Mouse (Mus musculus) cerebellum, postnatal 4 days (tissue): ENCODE results near the gene Grm4.
A peak's percentile ranks its signal among the peaks of the same experiment; 100 is the strongest.

Experiments used
- DNase-seq, 2 experiments: peaks; one replicate each; pipeline ENCODE4 v3.0.0; 2022; ENCODE audit warnings: low spot score in 2 of 2, mixed read lengths in 1 of 2

The Grm4 gene

GRCm38 (mm10) chr17:27551393-27551940 lies 30.3 kb upstream of the Grm4 start:
- no peak for DNase-seq

GRCm38 (mm10) chr17:27549234-27549633 lies 28.0 kb upstream of the Grm4 start:
- no peak for DNase-seq

DNA sequence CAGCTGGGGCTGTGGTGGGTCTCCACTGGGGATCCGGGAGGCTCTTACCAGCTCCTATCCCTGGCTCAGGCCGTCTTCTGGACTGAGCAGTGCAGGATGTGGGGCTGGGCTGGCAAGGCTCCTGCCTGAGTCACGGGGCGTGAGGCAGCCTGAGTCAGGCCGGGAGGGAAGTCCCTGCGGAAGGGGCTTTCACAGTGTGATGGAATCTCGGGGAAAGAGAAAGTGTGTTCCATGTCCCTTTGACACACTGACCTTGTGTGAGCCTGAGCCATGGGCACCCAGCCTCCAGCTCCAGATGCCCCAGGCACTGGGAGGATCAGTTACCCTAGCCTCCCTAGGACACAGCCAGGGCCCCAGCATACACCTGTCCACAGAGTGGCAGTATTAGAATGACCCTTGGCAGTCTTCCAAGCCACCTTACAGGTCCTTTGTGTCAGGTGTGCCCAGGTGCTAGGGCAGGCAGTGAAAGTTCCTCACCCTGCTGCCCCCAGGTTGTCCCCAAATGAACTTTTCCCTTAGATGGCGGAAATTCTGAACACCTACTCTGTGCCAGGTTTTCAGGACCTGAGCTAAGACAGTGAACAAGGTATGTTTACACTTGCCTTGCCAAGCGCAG lies 26.2 kb upstream of the Grm4 start:
- no peak for DNase-seq

DNA sequence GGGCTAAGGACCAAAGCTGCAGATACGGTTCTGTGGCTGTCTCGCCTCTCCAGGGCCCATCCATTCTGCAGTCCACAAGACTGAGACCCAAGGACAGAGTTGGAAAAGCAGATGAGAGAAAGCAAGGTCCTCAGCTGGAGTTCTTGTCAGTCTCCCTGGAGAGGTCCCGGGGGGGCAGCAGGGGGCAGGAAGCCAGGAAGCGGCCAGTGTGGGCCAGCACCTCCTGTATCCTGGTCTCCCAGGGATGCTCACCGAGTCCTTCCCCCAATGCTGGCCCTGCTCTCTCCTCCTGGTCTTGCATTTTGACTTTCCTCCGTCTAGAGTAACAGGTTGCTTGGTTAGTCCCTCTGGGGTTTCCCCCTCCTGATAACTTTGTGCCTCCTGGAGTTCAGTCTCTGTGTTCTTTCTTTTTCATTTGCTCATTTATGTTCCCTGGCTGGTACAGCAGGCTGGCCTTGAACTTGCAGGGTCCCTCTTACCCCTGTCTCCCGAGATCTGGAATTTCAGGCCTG lies 25.4 kb upstream of the Grm4 start:
- DNase-seq = no peak

GRCm38 (mm10) chr17:27545991-27546390 lies 24.8 kb upstream of the Grm4 start:
- DNase-seq = no peak

DNA sequence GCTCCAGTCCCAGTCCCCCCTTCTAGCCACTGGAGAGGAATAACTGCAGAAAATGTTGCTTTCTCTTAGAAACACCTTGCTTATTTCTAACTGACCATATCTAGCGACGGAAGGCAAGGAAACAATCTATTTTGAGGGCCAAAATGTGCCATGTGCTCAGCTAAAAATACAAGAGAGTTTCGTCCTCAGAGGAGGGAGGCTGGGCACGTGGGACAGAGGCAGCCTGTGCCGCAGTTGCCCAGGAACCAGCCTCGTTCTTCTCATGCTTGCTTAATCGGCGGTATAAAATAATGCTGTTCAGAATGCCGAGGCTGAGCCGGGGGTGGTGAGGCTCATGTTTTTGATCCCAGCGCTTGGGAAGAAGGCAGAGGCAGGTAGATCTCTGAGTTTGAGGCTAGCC lies 23.3 kb upstream of the Grm4 start:
- no peak for DNase-seq

DNA sequence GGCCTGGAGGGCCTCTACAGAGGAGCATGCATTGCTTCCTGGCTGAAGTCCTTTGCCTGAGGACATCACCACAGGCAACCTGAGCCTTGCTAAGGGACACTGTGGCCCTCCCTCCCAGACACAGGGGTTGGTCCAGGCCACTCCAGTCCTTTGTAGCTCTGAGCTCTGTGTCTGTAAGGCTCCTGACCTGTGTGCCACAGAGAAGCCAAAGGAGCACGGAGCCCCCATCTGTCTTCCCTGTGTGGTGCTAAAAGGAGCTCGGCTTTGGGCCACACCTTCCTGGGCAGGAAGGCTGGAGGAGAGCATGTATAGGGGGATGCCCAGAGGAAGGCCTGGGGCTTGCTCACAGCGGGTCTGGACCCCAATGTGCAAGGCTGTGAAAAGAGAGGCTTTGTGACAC lies 20.8 kb upstream of the Grm4 start:
- no peak for DNase-seq

DNA sequence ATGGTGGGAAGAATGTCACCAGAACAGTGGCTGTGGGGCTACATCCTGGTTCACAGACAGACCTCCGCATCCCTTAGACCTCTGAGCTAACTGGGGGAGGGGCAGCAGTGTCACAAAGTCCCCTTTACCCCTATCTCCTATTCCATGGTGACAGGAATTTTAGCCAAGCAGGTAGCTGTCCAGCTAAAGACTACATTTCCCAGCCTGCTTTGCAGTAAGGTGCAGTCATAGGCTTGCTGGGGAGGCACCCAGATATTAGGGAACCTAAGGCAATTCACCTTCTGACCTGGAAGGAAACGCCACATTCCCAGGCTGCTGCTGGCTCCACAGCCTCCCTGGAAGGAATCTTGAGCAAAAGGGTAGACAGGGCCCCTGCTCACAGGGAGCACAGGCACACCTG lies 20.1 kb upstream of the Grm4 start:
- no peak for DNase-seq

GRCm38 (mm10) chr17:27534718-27535117 lies 13.5 kb upstream of the Grm4 start:
- peak; percentile 95 to 97 for DNase-seq

- no peak for DNase-seq
Measured at GRCm38 (mm10) chr17:27533354-27533753, 12.2 kb upstream of the Grm4 start.

- no peak for DNase-seq
Measured at GRCm38 (mm10) chr17:27532095-27532494, 10.9 kb upstream of the Grm4 start.

GRCm38 (mm10) chr17:27528767-27529166 lies 7.6 kb upstream of the Grm4 start:
- DNase-seq = no peak

GRCm38 (mm10) chr17:27528030-27528429 lies 6.8 kb upstream of the Grm4 start:
- DNase-seq = no peak

DNA sequence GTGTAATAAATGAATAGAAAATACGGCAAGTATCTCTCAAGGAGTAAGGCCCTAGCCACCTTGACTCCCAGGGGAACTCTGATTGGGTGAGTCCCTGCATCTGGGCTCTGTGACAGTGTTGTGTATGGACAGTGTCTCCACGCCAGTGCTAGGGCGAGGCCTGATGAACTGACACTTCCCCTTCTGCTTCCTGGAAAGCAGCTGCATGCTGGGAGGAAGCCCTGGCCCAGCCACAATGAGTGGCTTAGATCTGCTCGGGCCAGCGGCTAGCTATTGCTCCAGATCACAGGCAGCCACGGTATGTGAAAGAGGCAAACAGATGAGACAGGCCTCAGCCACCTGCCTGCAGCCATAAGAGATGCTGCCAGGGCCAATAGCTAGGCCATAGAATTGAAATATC lies 6.0 kb upstream of the Grm4 start:
- DNase-seq = no peak

DNA sequence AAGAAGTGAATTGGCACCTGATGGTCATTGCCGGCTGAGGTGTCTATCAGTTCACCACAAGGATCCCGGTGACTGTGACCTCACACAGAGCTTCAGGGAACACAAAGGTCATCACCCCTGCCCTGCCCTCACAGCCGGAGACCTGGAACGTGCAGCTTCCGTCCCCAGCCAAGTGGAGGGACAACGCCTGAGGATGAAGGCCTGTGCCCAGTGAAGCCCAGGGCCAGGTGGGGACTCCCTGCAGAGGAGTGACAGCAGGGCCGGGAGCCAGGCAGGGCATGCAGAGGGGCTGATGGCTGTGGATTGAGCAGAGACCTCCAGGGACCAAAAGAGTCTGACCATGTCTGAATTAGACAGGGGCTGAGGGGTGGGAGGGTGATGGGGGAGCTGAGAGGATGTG lies 1.9 kb upstream of the Grm4 start:
- DNase-seq = no peak

GRCm38 (mm10) chr17:27520557-27520956 lies 646 bp downstream of the Grm4 start:
- peak in 1 of 2 experiments; percentile 80 for DNase-seq

- no peak for DNase-seq
Measured at GRCm38 (mm10) chr17:27518700-27519595, 2.3 kb downstream of the Grm4 start.

- DNase-seq = no peak
Measured at GRCm38 (mm10) chr17:27518296-27518695, 2.9 kb downstream of the Grm4 start.

DNA sequence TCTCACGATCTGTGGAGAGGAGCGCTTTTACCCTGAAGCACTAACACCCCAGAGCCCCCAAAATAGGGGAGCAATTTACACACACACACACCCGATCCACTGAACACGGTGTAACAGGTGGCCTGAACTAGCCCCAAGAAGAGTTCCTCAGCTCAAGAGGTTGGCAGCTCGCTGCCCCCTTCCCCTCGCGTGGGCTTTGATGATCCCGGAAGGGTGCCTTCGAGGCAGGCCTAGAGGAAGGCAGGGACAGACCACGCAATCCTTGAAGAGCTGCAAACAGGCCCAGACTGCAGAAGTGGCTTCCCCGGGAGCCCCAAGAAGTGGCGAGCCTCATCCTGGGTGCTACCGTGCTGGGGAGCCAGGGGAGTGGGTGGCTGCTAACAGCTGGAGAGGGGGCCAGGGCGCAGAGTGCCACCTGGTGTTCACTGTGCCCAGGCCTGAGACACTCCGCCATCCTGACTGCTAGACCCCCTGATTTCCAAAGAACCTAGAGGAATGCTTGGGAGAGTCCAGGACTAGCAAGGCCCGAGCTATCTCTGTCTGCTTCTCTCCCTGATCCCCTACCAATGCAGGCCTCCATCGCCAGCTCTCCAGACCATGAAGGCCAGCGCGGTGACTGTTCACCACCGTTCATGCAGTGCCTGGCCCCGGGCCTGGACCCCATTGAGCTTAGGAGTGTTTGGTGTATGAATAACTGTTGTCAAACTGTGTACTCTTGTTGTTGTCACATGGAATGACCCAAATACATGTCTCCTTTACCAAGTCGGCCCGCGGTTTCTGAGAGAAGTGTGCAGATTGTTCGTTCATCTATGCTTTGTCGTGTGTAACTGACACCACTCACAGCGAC lies 7.1 kb downstream of the Grm4 start:
- no peak for DNase-seq

DNA sequence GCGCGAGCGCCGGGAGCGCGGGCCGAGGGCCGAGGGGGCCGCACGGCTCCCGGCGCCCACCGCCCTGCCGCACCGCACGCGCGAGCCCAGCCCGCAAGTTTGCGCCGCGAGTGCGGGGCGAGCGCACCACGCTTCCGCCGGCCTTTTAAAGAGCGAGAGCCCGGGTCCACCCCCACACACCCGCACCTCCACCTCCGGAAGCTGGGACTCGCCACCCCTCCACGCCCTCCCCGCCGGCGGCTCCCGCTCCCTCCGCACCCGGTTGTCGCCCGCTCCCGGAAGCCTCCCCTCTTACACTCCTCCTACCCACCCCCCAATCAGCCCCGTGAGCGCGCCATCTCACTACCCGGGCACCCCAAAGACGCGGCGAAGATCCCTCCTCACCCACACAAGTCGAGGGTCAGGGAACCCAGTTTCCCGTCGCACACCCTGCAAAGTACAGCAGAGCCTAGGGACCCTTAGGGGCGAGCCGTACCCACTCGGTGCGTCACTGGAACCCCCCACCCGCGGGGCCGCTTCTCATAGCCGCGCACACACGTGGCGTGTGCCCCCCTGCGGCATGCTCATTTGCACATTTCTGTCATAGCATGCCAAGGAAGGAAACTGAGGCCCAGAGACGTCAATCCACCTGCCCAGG lies 7.8 kb downstream of the Grm4 start:
- DNase-seq = no peak

- DNase-seq = no peak
Measured at GRCm38 (mm10) chr17:27512619-27513161, 8.5 kb downstream of the Grm4 start.
